8 mouse cellular contexts compared by ENCODE assay signal in the genomic region with DNA sequence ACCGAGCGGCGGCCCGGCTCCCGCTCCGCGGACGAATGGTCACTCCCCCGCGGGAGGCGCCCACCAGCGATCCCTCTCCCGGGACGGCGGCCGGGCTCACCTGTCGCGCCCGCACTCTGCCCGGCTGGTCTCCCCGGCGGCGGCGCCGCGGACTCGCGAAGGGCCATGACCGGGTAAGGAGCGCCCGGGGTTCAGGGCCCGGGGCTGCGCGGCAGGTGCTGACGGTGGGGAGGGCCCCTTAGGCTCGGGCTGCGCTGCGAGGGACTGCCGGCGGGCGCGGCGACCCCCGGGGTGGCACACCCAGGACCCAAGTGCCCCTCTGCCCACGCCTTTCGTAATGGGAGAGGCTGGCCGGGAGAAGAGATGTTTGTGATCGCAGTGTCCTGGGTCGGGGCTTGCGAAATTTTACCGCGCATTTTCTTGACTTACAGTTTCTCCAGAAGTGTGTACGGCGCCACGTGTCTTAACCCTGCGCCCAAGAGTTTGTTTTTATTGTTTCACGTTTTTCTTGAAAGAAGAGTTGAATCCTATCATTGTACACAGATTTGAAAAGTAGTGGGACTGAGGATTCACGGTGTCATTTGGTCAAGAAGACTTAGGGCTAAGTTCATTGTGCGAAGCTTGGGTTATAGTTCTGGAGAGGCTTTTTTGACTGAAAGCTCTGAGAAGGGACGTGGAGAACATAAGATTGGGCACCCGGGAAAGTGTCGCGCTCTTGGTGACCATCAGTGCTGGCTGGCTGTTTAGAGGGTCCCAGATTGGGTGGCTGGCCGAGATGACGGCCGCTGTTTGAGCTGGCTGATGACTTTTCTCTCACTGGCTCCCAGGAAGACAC. TPM values are rescaled to one million over a fixed set of nuclear protein-coding genes. Genes with fewer than 3 reads are reported as not detected.
A peak's percentile ranks its signal among the peaks of the same experiment; 100 is the strongest.
DNase-seq lines count a peak whose midpoint lies in the region; ATAC-seq lines count a peak whose summit lies in the region.

No protein-coding gene starts in this region.

- no peaks in the 10 kb centered on the region for H3K9me3 ChIP-seq in midbrain, embryonic 13.5 days

- no peaks in the 10 kb centered on the region for H3K27me3 ChIP-seq in midbrain, embryonic 13.5 days

- peak overlapping the region; percentile 90 for H3K4me3 ChIP-seq in midbrain, embryonic 13.5 days (replicated peaks)

- WGBS in midbrain, embryonic 13.5 days, result 1% methylated on average over 61 of the region's 66 CpGs

- peaks cover 24% of the 10 kb centered on the region for H3K4me1 ChIP-seq in midbrain, embryonic 13.5 days (replicated peaks)

- DNase-seq in cerebellum, adult 11 months, result peak; percentile 12
- DNase-seq in cerebellum, postnatal 36 days, result no peak
- peak; percentile 61 for DNase-seq in CD4-positive helper T cell, adult 2 months (ENCODE audit: low read depth, low spot score)
- peak; percentile 40 for DNase-seq in c-Kit-positive CD71-positive TER-119-positive erythroid progenitor cells, embryonic 14.5 days (ENCODE audit: low spot score)
- peak; percentile 7 for DNase-seq in kidney, postnatal 14 days

- H3K36me3 ChIP-seq in midbrain, embryonic 13.5 days, result 0 out of 2 replicates have a peak, but pooled peaks cover 3% of the 10 kb centered on the region

- peak overlapping the region; percentile 98 for H3K27ac ChIP-seq in midbrain, embryonic 13.5 days

- H3K4me2 ChIP-seq in midbrain, embryonic 13.5 days (replicated peaks), result peak overlapping the region; percentile 89

- peak overlapping the region; percentile 93 for H3K9ac ChIP-seq in midbrain, embryonic 13.5 days (replicated peaks)

- ATAC-seq in granulocyte monocyte progenitor cell, adult 5-6 weeks (replicated peaks; ENCODE audit: poor library complexity, severe bottlenecking), result peak; percentile 8
- peak; percentile 43 for ATAC-seq in midbrain, embryonic 13.5 days
- ATAC-seq in megakaryocyte-erythroid progenitor cell, adult 5-6 weeks (replicated peaks; ENCODE audit: low FRiP score, low TSS enrichment, poor library complexity, severe bottlenecking), result no peak

RNA-seq across cellular contexts. Expression of a gene that starts 0.7 kb away (rescaled TPM):
- 129 and 141 TPM in 2 replicates for total RNA-seq in granulocyte monocyte progenitor cell, adult 5-6 weeks (2014; fragmentation: Nextera tagmentation)
- total RNA-seq in granulocyte monocyte progenitor cell, adult 5-6 weeks (2017), result 185 and 195 TPM in 2 replicates
- polyA plus RNA-seq in midbrain, embryonic 13.5 days (2015; fragmentation: Nextera tagmentation; extraction: Ambion mirVana), result 49.1 and 63.7 TPM in 2 replicates
- total RNA-seq in megakaryocyte-erythroid progenitor cell, adult 5-6 weeks (2014; fragmentation: Nextera tagmentation), result 93.8 and 111 TPM in 2 replicates
- total RNA-seq in megakaryocyte-erythroid progenitor cell, adult 5-6 weeks (2017), result 146 and 171 TPM in 2 replicates

Comparison
In these comparisons a context has a peak if more than half of its experiments do, and no peak if none do; other contexts are left out.
1. DNase-seq: peak in cerebellum, adult 11 months (single experiment), CD4-positive helper T cell, adult 2 months (single experiment), c-Kit-positive CD71-positive TER-119-positive erythroid progenitor cells, embryonic 14.5 days (single experiment) and kidney, postnatal 14 days (single experiment); none in cerebellum, postnatal 36 days (0 of 2).